Mouse (Mus musculus): ENCODE measurements around the gene Tob2. TPM values are rescaled to one million over a fixed set of nuclear protein-coding genes. Genes with fewer than 3 reads are reported as not detected.

The Tob2 gene
- not detected in 2 replicates for polyA plus RNA-seq (2012; ENCODE audit: insufficient read depth, insufficient read length, low replicate concordance, missing spikeins)

DNA sequence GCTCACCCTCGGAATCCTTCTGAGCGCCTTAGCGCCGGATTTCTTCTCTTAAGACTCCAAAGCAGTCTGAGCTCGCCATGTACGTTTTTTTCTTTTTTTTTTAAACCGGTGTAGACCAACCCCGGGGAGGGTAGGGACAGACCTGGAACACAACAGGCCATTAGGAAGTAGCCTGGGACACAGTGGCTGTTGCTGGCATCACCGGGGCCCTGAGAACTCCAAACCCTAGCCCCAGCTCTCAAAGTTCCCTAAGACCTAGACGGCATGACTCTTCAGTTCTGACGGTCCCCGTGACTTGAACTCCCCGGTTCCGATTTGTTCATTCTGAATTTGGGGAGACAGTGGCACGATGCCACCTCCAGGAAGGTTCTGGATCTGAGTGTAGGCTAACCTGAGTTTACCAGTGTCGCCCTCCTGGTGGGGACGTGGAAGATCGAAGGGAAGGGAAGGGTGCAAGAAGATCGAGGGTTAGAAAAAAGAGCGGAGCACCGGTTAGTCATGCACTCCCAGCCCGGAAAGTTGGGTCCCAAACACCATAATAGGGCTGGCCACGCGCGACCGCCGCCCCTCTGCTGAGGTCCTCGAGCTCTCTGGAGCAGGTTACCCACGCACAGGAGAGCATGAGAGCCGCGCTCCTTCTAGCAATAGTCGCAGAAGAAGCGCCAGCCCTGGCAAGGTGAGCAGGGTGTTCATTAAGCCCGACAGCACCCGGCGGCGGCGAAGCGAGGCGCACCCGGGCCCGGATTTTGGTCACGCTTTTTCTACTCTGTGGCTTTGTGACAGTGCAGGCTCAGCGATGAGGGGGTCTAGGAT lies at the start of gene Tob2:
Gene Tob2, minus strand, starts transcription at position 280 of the 813 bp plus-strand sequence.
- no peak for TF ChIP-seq CTCF (IDR thresholded peaks at IDR 0.05; ENCODE audit: insufficient read depth, low read depth, low read length)
- TF ChIP-seq POLR2A (IDR thresholded peaks at IDR 0.05; ENCODE audit: insufficient read depth, low read depth, low read length), result no peak; the same call in 1 of the 2 replicates

GRCm38 (mm10) chr15:81907953-81908352 lies 49.4 kb upstream of the Tob2 start:
- Histone ChIP-seq H3K27ac (ENCODE audit: insufficient read depth, low read depth, low read length) (no peak overlapping the region), H3K4me3 (ENCODE audit: insufficient read depth, low read depth, low read length) (no peak overlapping the region), H3K4me1 (ENCODE audit: control insufficient read depth, insufficient read depth, low read length) (peaks cover 3% of the 10 kb centered on the region; the same call in 1 of the 2 replicates)
- 81% methylated on average over 8 of the region's 8 CpGs for WGBS
- TF ChIP-seq POLR2A (IDR thresholded peaks at IDR 0.05; ENCODE audit: insufficient read depth, low read depth, low read length) (no peak), CTCF (IDR thresholded peaks at IDR 0.05; ENCODE audit: insufficient read depth, low read depth, low read length) (no peak)

More for the DNA sequence above, at the start of gene Tob2:
- H3K4me3 ChIP-seq (ENCODE audit: insufficient read depth, low read depth, low read length), result peak within 1 kb of the TSS; percentile 91
- peak within 1 kb of the TSS; percentile 97 for H3K27ac ChIP-seq (ENCODE audit: insufficient read depth, low read depth, low read length)
- WGBS, result under 1% methylated on average over 44 of the region's 44 CpGs
- peaks cover 17% of the 10 kb centered on the region for H3K4me1 ChIP-seq (ENCODE audit: control insufficient read depth, insufficient read depth, low read length)

DNA sequence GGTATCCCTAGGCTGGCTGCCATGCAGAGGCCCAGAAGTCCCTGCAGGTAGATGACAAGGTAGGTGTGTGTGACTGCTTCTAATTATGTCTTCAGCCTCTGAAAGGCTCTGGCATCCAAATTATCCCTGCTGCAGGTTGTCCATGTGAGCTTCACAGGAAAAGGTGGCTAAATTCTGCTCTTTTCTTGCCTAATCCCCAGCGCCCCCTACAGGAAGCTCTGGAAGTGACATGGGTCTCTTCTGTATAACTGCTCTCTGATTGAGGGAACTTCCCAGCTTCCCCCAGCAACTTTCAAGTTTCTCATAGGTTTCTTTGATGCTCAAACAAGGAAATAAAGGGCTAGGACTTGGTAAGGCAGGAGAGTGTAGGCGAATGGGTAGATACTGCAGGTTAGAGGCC lies 46.3 kb upstream of the Tob2 start:
- Histone ChIP-seq H3K4me1 (ENCODE audit: control insufficient read depth, insufficient read depth, low read length) (no peaks in the 10 kb centered on the region), H3K27ac (ENCODE audit: insufficient read depth, low read depth, low read length) (no peak overlapping the region), H3K4me3 (ENCODE audit: insufficient read depth, low read depth, low read length) (no peak overlapping the region)
- TF ChIP-seq POLR2A (IDR thresholded peaks at IDR 0.05; ENCODE audit: insufficient read depth, low read depth, low read length) (no peak), CTCF (IDR thresholded peaks at IDR 0.05; ENCODE audit: insufficient read depth, low read depth, low read length) (no peak)
- WGBS, result 32% methylated on average over 2 of the region's 2 CpGs

DNA sequence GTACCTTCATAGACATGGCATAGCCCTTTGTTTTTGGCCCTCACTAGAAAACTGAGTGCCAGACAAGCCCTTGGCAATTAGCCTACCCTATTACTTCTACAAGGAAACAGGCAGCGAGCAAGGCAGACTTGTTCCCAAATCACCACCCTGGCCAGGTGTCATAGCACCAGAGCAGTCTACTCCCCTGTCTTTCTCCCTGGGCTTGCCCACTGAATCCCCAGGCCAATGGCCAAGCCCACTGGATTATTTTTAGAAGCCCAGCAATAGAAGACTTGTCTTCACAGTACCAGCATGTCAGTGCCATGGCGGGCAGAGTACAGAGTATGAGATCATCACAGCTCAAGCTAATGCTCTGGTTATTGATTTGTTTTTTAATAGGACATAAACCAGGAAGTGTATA lies 40.2 kb upstream of the Tob2 start:
- no peak overlapping the region for H3K27ac ChIP-seq (ENCODE audit: insufficient read depth, low read depth, low read length)
- TF ChIP-seq POLR2A (IDR thresholded peaks at IDR 0.05; ENCODE audit: insufficient read depth, low read depth, low read length), result no peak
- no peak for TF ChIP-seq CTCF (IDR thresholded peaks at IDR 0.05; ENCODE audit: insufficient read depth, low read depth, low read length)
- H3K4me3 ChIP-seq (ENCODE audit: insufficient read depth, low read depth, low read length), result no peak overlapping the region
- no peaks in the 10 kb centered on the region for H3K4me1 ChIP-seq (ENCODE audit: control insufficient read depth, insufficient read depth, low read length)
- WGBS, result 39% methylated on average over 2 of the region's 2 CpGs

- Histone ChIP-seq H3K4me1 (ENCODE audit: control insufficient read depth, insufficient read depth, low read length) (no peaks in the 10 kb centered on the region), H3K4me3 (ENCODE audit: insufficient read depth, low read depth, low read length) (no peak overlapping the region), H3K27ac (ENCODE audit: insufficient read depth, low read depth, low read length) (no peak overlapping the region)
- TF ChIP-seq CTCF (IDR thresholded peaks at IDR 0.05; ENCODE audit: insufficient read depth, low read depth, low read length), result no peak
- no peak for TF ChIP-seq POLR2A (IDR thresholded peaks at IDR 0.05; ENCODE audit: insufficient read depth, low read depth, low read length)
- 87% methylated on average over 5 of the region's 5 CpGs for WGBS
Observed at GRCm38 (mm10) chr15:81897607-81898285, 39.1 kb upstream of the Tob2 start.

GRCm38 (mm10) chr15:81896407-81896806 lies 37.8 kb upstream of the Tob2 start:
- Histone ChIP-seq H3K27ac (ENCODE audit: insufficient read depth, low read depth, low read length) (no peak overlapping the region), H3K4me1 (ENCODE audit: control insufficient read depth, insufficient read depth, low read length) (peaks cover 5% of the 10 kb centered on the region; the same call in 1 of the 2 replicates), H3K4me3 (ENCODE audit: insufficient read depth, low read depth, low read length) (no peak overlapping the region)
- 39% methylated on average over 2 of the region's 2 CpGs for WGBS
- no peak for TF ChIP-seq CTCF (IDR thresholded peaks at IDR 0.05; ENCODE audit: insufficient read depth, low read depth, low read length)
- no peak for TF ChIP-seq POLR2A (IDR thresholded peaks at IDR 0.05; ENCODE audit: insufficient read depth, low read depth, low read length)

DNA sequence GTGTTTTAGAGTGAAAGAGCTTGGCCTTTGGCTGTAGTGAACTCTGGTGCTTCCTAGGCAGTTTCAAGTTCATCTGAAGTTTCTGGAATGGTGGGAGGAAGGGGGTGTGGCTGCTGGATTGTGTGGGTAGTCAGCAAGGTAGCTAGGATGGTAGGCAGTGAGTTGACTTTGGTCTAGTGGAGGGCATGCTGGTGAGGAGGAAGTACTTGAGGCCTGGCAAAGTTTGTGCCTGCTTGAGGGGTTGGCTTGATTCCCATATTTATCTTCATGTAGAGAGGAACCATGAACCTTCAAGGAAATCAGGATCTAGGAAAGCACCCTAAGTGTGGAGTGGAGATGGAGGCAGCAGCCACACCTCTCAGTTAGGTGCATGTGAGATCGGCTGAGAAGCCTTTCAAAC lies 35.4 kb upstream of the Tob2 start:
- TF ChIP-seq POLR2A (IDR thresholded peaks at IDR 0.05; ENCODE audit: insufficient read depth, low read depth, low read length) (no peak), CTCF (IDR thresholded peaks at IDR 0.05; ENCODE audit: insufficient read depth, low read depth, low read length) (no peak)
- 81% methylated on average over 1 of the region's 1 CpGs for WGBS
- Histone ChIP-seq H3K4me3 (ENCODE audit: insufficient read depth, low read depth, low read length) (no peak overlapping the region), H3K4me1 (ENCODE audit: control insufficient read depth, insufficient read depth, low read length) (peaks cover 5% of the 10 kb centered on the region; the same call in 1 of the 2 replicates), H3K27ac (ENCODE audit: insufficient read depth, low read depth, low read length) (no peak overlapping the region)

GRCm38 (mm10) chr15:81891822-81892580 lies 33.4 kb upstream of the Tob2 start:
- Histone ChIP-seq H3K4me1 (ENCODE audit: control insufficient read depth, insufficient read depth, low read length) (peaks cover 8% of the 10 kb centered on the region; the same call in 1 of the 2 replicates), H3K27ac (ENCODE audit: insufficient read depth, low read depth, low read length) (0 out of 2 replicates have a peak overlapping the region, but pooled peaks have one; percentile 33), H3K4me3 (ENCODE audit: insufficient read depth, low read depth, low read length) (no peak overlapping the region)
- TF ChIP-seq CTCF (IDR thresholded peaks at IDR 0.05; ENCODE audit: insufficient read depth, low read depth, low read length) (no peak), POLR2A (IDR thresholded peaks at IDR 0.05; ENCODE audit: insufficient read depth, low read depth, low read length) (no peak)
- WGBS, result 88% methylated on average over 8 of the region's 8 CpGs
